Mouse (Mus musculus): ENCODE measurements around the gene Dennd6a. TPM values are rescaled to one million over a fixed set of nuclear protein-coding genes. Genes with fewer than 3 reads are reported as not detected.
A peak's percentile ranks its signal among the peaks of the same experiment; 100 is the strongest.

Gene Dennd6a
- polyA plus RNA-seq, 1 experiment from 2014 or later: 30.3 TPM

- Histone ChIP-seq H3K36me3 (peaks cover 4% of the 10 kb centered on the region; the same call in 1 of the 2 replicates), H3K27me3 (ENCODE audit: low read depth, poor library complexity, severe bottlenecking) (no peaks in the 10 kb centered on the region), H3K4me3 (peak within 1 kb of the TSS; percentile 94), H3K9me3 (replicated peaks) (no peaks in the 10 kb centered on the region), H3K4me1 (peaks cover 22% of the 10 kb centered on the region), H3K27ac (replicated peaks) (peak within 1 kb of the TSS; percentile 95)
- under 1% methylated on average over 78 of the region's 83 CpGs for WGBS
- peak; percentile 97 for DNase-seq (ENCODE audit: low spot score)
These were observed 64.4 kb downstream of the Dennd6a start, which contains the start of gene Arf4 for GRCm38 (mm10) chr14:26637851-26638707. Arf4 (plus strand) TSS chr14:26638074.

GRCm38 (mm10) chr14:26638708-26639084 is 65.0 kb downstream of the Dennd6a start:
- H3K4me3 ChIP-seq: peak overlapping the region; percentile 94
- H3K4me1 ChIP-seq: peaks cover 22% of the 10 kb centered on the region
- peak overlapping the region; percentile 95 for H3K27ac ChIP-seq (replicated peaks)
- H3K27me3 ChIP-seq (ENCODE audit: low read depth, poor library complexity, severe bottlenecking): no peaks in the 10 kb centered on the region
- peaks cover 4% of the 10 kb centered on the region; the same call in 1 of the 2 replicates for H3K36me3 ChIP-seq
- under 1% methylated on average over 16 of the region's 16 CpGs for whole genome bisulfite sequencing
- H3K9me3 ChIP-seq (replicated peaks): no peaks in the 10 kb centered on the region
- DNase-seq (ENCODE audit: low spot score): peak; percentile 68

- Histone ChIP-seq H3K4me3 (peak overlapping the region; percentile 94), H3K9me3 (replicated peaks) (no peaks in the 10 kb centered on the region), H3K4me1 (peaks cover 22% of the 10 kb centered on the region), H3K27me3 (ENCODE audit: low read depth, poor library complexity, severe bottlenecking) (no peaks in the 10 kb centered on the region), H3K27ac (replicated peaks) (peak overlapping the region; percentile 95), H3K36me3 (peaks cover 4% of the 10 kb centered on the region; the same call in 1 of the 2 replicates)
- no peak for DNase-seq (ENCODE audit: low spot score)
- WGBS: 19% methylated on average over 11 of the region's 11 CpGs
These were observed 65.6 kb downstream of the Dennd6a start for GRCm38 (mm10) chr14:26639251-26639650.

- H3K27me3 ChIP-seq (ENCODE audit: low read depth, poor library complexity, severe bottlenecking): no peaks in the 10 kb centered on the region
- H3K36me3 ChIP-seq: peaks cover 4% of the 10 kb centered on the region; the same call in 1 of the 2 replicates
- DNase-seq (ENCODE audit: low spot score): no peak
- peaks cover 22% of the 10 kb centered on the region for H3K4me1 ChIP-seq
- H3K9me3 ChIP-seq (replicated peaks): no peaks in the 10 kb centered on the region
- no peak overlapping the region for H3K27ac ChIP-seq (replicated peaks)
- WGBS: 83% methylated on average over 2 of the region's 2 CpGs
- H3K4me3 ChIP-seq: peak overlapping the region; percentile 94
These were observed 66.3 kb downstream of the Dennd6a start for GRCm38 (mm10) chr14:26639961-26640360.

GRCm38 (mm10) chr14:26643006-26643624 is 69.5 kb downstream of the Dennd6a start:
- H3K27me3 ChIP-seq (ENCODE audit: low read depth, poor library complexity, severe bottlenecking): no peaks in the 10 kb centered on the region
- DNase-seq (ENCODE audit: low spot score): no peak
- no peak overlapping the region for H3K27ac ChIP-seq (replicated peaks)
- H3K4me1 ChIP-seq: peaks cover 14% of the 10 kb centered on the region
- peaks cover 18% of the 10 kb centered on the region for H3K36me3 ChIP-seq
- no peak overlapping the region for H3K4me3 ChIP-seq
- WGBS: 84% methylated on average over 3 of the region's 3 CpGs
- no peaks in the 10 kb centered on the region for H3K9me3 ChIP-seq (replicated peaks)

- Histone ChIP-seq H3K4me3 (no peak overlapping the region), H3K27ac (replicated peaks) (no peak overlapping the region), H3K4me1 (no peaks in the 10 kb centered on the region), H3K27me3 (ENCODE audit: low read depth, poor library complexity, severe bottlenecking) (no peaks in the 10 kb centered on the region), H3K9me3 (replicated peaks) (no peaks in the 10 kb centered on the region), H3K36me3 (peaks cover 34% of the 10 kb centered on the region)
- WGBS: 86% methylated on average over 5 of the region's 5 CpGs
- DNase-seq (ENCODE audit: low spot score): no peak
These were observed 72.5 kb downstream of the Dennd6a start for GRCm38 (mm10) chr14:26645989-26646650.

- DNase-seq (ENCODE audit: low spot score): no peak
- no peaks in the 10 kb centered on the region for H3K9me3 ChIP-seq (replicated peaks)
- H3K27ac ChIP-seq (replicated peaks): no peak overlapping the region
- H3K36me3 ChIP-seq: peaks cover 50% of the 10 kb centered on the region
- H3K27me3 ChIP-seq (ENCODE audit: low read depth, poor library complexity, severe bottlenecking): no peaks in the 10 kb centered on the region
- H3K4me3 ChIP-seq: no peak overlapping the region
- WGBS: 86% methylated on average over 2 of the region's 2 CpGs
- no peaks in the 10 kb centered on the region for H3K4me1 ChIP-seq
These were observed 74.2 kb downstream of the Dennd6a start for GRCm38 (mm10) chr14:26647811-26648210.

GRCm38 (mm10) chr14:26651901-26652300 is 78.2 kb downstream of the Dennd6a start:
- Histone ChIP-seq H3K9me3 (replicated peaks) (no peaks in the 10 kb centered on the region), H3K4me1 (no peaks in the 10 kb centered on the region), H3K36me3 (peaks cover 88% of the 10 kb centered on the region), H3K27me3 (ENCODE audit: low read depth, poor library complexity, severe bottlenecking) (no peaks in the 10 kb centered on the region), H3K27ac (replicated peaks) (no peak overlapping the region), H3K4me3 (no peak overlapping the region)
- no peak for DNase-seq (ENCODE audit: low spot score)

GRCm38 (mm10) chr14:26658178-26658577 is 84.5 kb downstream of the Dennd6a start:
- Histone ChIP-seq H3K4me3 (no peak overlapping the region), H3K36me3 (peaks cover 77% of the 10 kb centered on the region), H3K4me1 (no peaks in the 10 kb centered on the region), H3K9me3 (replicated peaks) (no peaks in the 10 kb centered on the region), H3K27me3 (ENCODE audit: low read depth, poor library complexity, severe bottlenecking) (no peaks in the 10 kb centered on the region), H3K27ac (replicated peaks) (no peak overlapping the region)
- no peak for DNase-seq (ENCODE audit: low spot score)

GRCm38 (mm10) chr14:26660233-26660632 is 86.6 kb downstream of the Dennd6a start:
- Histone ChIP-seq H3K27me3 (ENCODE audit: low read depth, poor library complexity, severe bottlenecking) (no peaks in the 10 kb centered on the region), H3K4me1 (no peaks in the 10 kb centered on the region), H3K9me3 (replicated peaks) (no peaks in the 10 kb centered on the region), H3K27ac (replicated peaks) (no peak overlapping the region), H3K36me3 (peaks cover 73% of the 10 kb centered on the region), H3K4me3 (no peak overlapping the region)
- no peak for DNase-seq (ENCODE audit: low spot score)
- 89% methylated on average over 1 of the region's 1 CpGs for WGBS

- Histone ChIP-seq H3K27ac (replicated peaks) (no peak overlapping the region), H3K4me1 (peaks cover 9% of the 10 kb centered on the region), H3K4me3 (no peak overlapping the region), H3K27me3 (ENCODE audit: low read depth, poor library complexity, severe bottlenecking) (no peaks in the 10 kb centered on the region), H3K9me3 (replicated peaks) (no peaks in the 10 kb centered on the region), H3K36me3 (peaks cover 69% of the 10 kb centered on the region)
- no peak for DNase-seq (ENCODE audit: low spot score)
- 90% methylated on average over 3 of the region's 3 CpGs for WGBS
These were observed 88.4 kb downstream of the Dennd6a start for GRCm38 (mm10) chr14:26662016-26662415.

- Histone ChIP-seq H3K27ac (replicated peaks) (no peak overlapping the region), H3K27me3 (ENCODE audit: low read depth, poor library complexity, severe bottlenecking) (no peaks in the 10 kb centered on the region), H3K4me3 (no peak overlapping the region), H3K9me3 (replicated peaks) (no peaks in the 10 kb centered on the region), H3K36me3 (peaks cover 65% of the 10 kb centered on the region), H3K4me1 (peaks cover 14% of the 10 kb centered on the region)
- 84% methylated on average over 2 of the region's 2 CpGs for WGBS
- no peak for DNase-seq (ENCODE audit: low spot score)
These were observed 88.8 kb downstream of the Dennd6a start for GRCm38 (mm10) chr14:26662488-26662887.
